Mouse (Mus musculus) layer of hippocampus, adult 18-20 months (tissue): ENCODE results near the gene Katnal1. TPM values are rescaled to one million over a fixed set of nuclear protein-coding genes. Genes with fewer than 3 reads are reported as not detected.
A peak's percentile ranks its signal among the peaks of the same experiment; 100 is the strongest.

Experiments
- DNase-seq, 2 experiments: peaks; one replicate each; pipeline ENCODE4 v3.0.0; 2022; ENCODE audit warnings: low spot score in 2 of 2
- total RNA-seq, 2 experiments: library from RNA; stranded (reverse); gene quantifications; 2 replicates each; pipeline ENCODE4 v1.2.3; 2021

Katnal1 gene
- total RNA-seq, 2 experiments from 2014 or later = 62.6 to 65.4 TPM

DNA sequence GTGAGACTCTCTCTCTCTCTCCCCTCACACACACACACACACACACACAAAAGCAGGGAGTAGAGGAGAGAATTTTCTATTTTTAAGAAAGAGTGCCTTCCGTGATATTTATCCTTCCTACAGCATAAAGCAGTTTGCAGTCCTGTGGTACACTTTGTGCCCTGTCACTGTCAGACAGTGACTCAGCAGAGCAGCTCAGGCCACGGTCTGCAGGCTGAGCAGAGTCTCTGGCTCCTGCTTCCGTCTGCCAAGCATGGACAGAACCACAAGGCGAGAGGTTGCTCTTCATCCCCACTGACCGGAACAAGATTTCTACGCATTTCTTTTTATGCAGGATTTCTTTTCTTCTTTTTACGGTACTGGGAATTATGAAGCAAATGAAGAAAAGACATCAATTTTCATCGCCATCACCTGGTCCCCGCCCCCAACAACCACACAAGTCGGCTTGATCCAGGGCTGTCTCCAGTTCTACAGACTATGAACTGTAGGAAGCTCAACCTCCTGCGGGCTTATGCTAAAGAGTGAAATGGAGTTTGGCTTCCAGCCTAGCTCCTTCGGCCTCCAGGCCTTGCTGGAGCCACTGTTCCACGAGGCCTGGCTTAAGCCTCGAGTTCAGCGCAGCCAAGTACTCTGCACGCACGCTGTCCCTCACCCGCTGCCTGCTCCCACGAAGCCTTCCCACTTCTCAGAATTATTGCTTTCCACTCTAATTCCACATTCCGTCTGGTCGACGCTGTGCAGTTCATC lies 25.4 kb upstream of the Katnal1 start:
- DNase-seq = no peak

DNA sequence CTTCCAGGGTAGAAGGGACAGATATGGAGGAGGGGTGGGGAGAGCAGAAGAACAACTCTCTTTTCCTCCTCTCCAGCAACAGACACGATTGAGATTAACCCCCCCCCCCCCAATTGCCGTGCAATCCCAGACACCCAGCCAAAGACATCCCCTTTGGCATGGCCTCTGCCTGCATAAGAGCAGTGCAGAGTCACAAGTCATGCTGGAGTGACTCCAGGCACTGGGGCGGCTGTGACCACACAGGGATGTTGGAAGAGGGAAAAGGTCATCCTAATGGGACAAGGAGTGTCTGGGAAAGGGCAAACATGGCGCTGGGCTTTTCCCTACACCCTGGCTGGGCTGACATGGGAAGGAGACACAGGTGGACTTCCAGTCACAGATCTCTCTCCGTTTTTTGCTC lies 24.0 kb upstream of the Katnal1 start:
- no peak for DNase-seq

DNA sequence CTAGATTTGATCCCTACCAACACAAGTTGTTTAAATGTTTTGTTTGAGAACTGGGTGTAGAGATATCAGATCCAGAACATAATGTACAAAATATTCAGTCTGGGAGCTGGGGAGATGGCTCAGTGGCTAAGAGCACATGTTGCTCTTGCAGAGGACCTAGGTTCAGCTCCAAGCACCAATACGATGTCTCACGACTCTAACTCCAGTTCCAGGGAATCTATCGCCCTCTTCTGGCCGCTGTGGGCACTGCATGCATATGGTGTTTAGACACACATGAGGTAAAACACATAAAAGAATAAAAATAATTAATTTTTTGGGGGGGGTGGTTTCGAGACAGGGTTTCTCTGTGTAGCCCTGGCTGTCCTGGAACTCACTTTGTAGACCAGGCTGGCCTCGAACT lies 23.3 kb upstream of the Katnal1 start:
- DNase-seq = peak in 1 of 2 experiments; percentile 15

GRCm38 (mm10) chr5:148951360-148951759 lies 22.2 kb upstream of the Katnal1 start:
- DNase-seq = no peak

DNA sequence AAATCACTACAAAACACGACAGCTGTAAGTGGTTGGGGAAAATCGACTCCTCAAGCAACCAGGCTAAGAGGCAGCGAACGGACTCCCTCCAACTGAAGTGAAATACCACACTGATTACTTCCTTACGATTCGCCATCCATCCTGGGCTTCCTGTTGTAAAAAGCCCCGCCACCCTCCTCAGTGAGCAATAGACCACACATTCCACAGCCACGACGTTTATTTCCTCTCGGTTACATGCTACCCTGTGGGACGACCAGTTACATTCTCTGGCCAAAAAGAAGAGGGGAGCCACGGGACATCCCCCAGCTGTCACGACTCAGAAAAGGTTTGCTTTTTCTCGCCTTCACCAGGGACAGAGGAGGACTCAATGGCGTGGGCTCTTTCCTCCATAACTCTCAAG lies 20.9 kb upstream of the Katnal1 start:
- no peak for DNase-seq

GRCm38 (mm10) chr5:148948577-148948976 lies 19.5 kb upstream of the Katnal1 start:
- DNase-seq = no peak

DNA sequence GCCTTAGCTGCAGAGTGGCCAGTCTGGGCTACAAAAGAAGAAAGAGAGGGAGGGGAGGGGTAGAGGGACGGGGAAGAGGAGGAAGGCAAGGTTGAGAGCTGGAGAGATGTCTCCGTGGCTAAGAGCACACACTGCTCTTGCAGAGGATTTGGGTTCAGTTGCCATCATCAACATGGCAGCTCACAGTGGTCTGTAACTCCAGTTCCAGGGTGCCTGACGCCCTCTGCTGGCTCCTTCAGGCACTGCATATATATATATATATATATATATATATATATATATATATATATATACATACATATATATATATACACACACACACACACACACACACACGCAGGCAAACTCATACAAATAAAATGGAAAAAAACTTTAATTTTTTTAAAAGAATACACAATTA lies 18.3 kb upstream of the Katnal1 start:
- no peak for DNase-seq

GRCm38 (mm10) chr5:148946787-148947186 lies 17.7 kb upstream of the Katnal1 start:
- DNase-seq = peak in 1 of 2 experiments; percentile 39

DNA sequence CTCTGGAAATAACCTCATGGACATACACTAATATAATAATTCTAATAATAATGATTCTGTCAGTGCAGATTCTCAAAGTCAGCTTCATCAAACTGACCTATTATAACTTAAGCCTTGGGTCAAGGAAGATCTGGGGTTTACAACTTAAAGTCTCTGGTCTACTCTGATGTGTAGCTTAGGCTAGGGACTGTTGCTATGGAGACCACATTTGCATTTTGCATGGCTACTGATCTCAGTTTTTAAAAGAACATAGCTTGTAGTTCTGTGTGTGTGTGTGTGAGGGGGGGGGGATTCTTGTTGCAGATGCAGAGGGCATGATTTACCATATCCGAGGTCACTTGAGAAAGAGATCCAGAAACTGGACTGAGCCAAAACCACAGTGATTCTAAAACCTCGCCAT lies 16.6 kb upstream of the Katnal1 start:
- no peak for DNase-seq

DNA sequence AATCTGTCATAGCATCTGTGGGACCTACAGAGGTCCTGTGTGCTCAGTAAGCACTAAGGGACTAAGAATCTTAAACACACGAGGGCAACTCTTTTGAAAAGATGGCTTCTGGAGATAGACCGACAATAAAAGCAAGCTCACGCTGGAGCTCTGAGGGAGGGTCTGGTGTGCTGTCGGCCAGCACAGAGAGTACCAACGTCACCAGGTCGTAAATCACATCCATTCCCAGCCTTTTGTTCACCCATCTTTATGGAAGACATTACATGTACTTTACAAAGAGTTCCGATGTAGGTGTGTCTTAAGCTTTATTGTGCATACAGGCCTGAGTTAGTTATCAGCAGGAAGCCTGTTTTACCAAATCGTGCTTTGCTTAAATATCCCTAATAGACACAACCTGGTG lies 14.9 kb upstream of the Katnal1 start:
- no peak for DNase-seq

GRCm38 (mm10) chr5:148943444-148943843 lies 14.3 kb upstream of the Katnal1 start:
- no peak for DNase-seq

DNA sequence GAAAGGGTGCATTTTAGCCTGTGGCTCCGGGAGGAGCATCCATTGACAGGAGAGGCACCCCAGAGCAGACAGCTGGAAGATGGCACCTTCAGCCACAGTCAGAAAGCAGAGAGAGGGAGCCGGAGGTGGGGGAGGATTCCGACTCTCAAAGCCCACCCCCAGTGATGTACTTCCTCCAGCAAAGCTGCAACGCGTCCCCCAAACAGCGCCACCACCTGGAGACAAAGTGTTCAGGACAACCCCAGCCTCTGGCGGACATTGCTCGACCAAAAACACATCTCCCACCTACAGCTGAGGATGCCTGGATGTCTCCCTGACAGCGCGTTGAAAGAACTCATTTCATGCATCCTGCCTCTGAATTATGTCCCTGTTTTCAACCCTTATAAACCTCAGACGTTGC lies 13.8 kb upstream of the Katnal1 start:
- DNase-seq = no peak

- DNase-seq = no peak
Measured at GRCm38 (mm10) chr5:148942305-148942704, 13.2 kb upstream of the Katnal1 start.

DNA sequence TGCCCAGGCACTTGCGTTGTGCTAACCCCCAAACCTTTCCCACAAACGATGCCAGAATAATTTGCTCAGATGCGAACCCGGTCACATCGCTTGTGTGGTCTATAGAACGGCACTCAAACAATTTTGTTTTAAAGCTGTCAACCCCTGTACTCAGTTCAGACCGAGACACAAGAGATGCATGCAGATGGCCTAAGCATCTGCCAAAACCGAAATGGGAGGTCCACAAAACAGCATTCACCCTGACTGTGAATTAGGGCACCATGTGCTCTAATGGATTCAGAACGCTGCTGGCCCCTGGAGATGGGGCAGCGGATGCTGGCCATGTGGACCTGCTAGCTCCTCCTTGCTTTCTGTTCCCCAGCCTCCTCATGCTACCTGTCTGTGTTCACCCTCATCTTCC lies 12.7 kb upstream of the Katnal1 start:
- no peak for DNase-seq

- no peak for DNase-seq
Measured at GRCm38 (mm10) chr5:148939948-148940382, 10.8 kb upstream of the Katnal1 start.

GRCm38 (mm10) chr5:148936516-148936951 lies 7.4 kb upstream of the Katnal1 start:
- DNase-seq = no peak

- no peak for DNase-seq
Measured at GRCm38 (mm10) chr5:148935871-148936270, 6.8 kb upstream of the Katnal1 start.

GRCm38 (mm10) chr5:148935071-148935821 lies 6.1 kb upstream of the Katnal1 start:
- DNase-seq = no peak

DNA sequence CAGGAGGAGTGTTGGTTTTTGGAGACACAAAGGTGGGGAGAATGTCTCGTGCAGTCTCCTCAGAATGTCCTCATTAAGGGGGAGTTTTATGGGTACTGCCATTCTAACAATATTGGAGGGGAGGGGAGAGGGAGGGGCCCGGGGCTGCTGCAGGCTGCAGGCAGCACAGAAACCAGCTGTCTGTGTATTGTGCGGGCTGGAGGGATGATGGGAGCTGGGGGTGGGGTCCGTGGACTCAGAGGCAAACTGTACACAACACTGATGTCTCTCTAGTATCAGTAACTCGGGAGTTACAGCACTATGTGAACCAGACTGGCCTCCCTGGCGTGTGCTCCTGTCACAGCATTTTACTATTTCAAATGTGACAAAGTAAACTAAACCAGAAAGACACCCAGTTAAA lies 5.3 kb upstream of the Katnal1 start:
- no peak for DNase-seq

- DNase-seq = no peak
Measured at GRCm38 (mm10) chr5:148933767-148934166, 4.6 kb upstream of the Katnal1 start.

DNA sequence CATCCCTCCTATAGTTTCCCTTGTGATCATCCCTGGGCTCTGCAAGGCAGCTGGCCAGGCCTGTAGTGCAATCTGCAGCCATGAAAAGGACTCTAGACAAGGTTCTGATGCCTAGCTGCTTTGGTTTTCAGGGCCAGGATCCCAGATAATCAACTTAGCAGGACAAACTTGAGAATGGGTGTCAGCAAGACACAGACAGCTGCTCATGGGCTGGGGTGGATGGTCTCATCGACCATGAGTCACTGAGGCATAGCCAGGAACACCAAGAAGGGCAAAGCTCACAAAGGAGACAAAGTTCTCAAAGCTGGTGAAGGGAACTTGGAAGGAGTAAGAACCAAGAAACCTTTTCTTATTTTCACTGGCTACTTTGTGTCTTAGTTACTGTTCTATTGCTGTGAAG lies 2.2 kb upstream of the Katnal1 start:
- DNase-seq = no peak

DNA sequence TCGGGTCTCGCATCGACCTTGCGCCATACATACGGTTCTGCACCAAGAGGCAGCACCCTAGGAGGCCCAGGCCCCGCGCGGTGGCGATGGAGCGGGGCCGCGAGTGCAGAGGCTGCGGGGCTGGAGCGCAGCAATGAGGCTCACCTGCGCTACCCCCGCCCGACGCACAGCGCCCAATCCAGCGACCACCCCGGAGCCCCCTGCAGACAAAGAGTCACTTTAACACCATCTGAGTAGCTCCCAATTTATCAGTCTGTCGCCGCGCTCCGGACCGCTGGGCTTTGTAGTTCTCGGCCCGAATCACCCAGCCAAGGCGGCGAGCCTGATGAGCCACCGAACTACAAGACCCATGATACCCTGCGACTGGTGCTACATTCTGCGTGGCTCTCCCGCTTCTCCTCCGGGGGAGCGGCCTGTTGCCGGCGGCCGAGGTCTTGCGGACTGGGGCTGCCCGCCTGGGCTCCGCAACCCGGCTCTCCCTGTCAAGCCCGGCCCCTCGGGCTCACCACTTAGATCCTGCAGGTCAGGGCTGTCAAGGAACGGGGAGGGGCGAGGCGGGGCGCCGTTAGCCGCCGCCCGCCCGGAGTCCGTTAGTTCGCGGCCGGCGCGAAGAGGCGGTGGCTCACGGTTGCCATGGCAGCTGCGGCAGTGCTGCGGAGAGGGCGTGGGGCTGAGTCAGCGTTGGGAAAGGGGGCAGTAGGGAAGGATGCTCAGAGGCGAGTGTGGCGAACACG lies 571 bp downstream of the Katnal1 start:
- peak; percentile 93 to 97 for DNase-seq
